Mouse (Mus musculus) activated CD4-positive, CD25-positive, alpha-beta regulatory T cell, adult 4 months (primary cell): Measurements from ENCODE around the gene Armc9. TPM values are rescaled to one million over a fixed set of nuclear protein-coding genes. Genes with fewer than 3 reads are reported as not detected.

Source experiments
- ATAC-seq: one replicate; pipeline ENCODE4 v1.8.0; 2017
- polyA plus RNA-seq, 2 experiments: library from polyadenylated mRNA; unstranded; fragments of 100-300 nt; shearing (Covaris generic); gene quantifications; one replicate each; pipeline ENCODE4 v1.2.1; 2017

Armc9 gene
- 1 to 10 TPM; 3.8 to 7.7 TPM for polyA plus RNA-seq

DNA sequence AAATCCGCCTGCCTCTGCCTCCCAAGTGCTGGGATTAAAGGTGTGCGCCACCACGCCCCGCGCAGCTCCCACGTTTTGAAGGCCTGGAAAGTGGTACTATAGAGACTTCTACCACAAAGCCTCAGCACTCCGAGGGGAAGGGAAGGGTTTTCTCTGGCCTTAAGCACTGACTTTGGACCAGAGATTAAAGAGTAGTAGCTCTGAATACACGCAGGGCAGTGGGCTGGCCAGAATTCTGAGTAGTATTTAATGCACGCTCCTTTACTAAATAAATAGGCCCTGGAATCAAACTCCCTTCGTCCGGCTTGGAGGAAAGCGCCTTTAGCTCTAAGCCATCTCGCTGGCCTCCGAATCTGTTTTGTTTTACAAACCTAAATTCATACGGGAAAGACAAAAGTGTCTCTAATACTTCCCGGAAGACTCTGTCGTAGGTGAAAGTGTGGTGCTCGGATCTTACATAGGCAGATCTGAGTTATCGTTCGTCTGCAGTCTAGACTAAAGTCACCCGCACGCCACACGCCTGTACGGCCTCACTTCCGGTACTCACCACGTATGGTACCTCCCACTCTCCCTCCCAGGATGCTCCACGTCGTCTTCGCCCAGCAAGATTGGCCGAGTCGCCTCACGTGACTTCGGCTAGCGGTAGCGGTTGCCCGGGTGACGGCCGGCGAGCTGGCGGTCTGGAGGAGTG, at the start of gene Armc9:
Armc9 (plus strand) TSS at position 648 of the 691 bp plus-strand sequence.
- peak; percentile 100 for ATAC-seq

- ATAC-seq: no peak
Observed at GRCm38 (mm10) chr1:86105054-86105453, 49.5 kb upstream of the Armc9 start.

DNA sequence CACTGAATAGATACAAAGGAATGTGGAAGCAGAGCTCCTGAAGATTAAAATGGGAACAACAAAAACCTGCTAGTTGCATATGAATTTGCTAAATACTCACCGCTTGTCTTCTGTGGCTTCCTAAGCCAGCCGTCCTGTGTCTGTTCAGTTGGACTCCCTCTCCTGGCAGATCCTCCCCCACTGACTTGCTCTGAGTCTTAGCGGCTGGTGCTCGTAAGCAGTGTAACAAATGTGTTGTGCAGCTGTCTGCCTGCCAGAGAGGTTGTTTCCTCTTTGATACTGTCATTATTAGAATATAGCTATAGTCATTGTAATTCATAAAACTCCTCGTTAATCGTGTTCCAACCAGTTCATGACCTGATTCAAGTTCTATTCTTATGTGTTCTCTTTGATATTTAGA, 42.8 kb upstream of the Armc9 start, which contains the start of gene Htr2b:
Htr2b (minus strand) TSS at position 192 of the 400 bp plus-strand sequence.
- ATAC-seq: no peak

- ATAC-seq: no peak
Observed at GRCm38 (mm10) chr1:86114141-86114540, 40.4 kb upstream of the Armc9 start.

DNA sequence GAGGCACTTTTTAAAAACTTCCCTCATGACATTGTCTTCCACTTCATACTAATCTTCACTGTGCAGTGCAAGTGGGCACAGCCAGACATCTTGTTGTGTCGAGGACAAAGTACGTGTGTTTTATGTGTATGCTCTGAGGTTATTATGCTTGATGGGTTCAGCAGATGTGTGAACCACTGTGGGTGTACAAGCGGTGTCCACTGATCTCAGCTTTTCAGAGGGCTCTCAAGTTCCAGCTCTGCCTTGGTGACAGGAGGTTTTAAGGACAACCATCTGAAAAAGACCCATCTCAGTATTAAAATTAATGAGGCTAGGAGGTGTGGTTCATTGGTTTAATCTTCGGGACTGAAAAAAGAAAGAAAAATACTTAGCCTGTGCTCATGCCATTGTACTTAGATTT, 35.0 kb upstream of the Armc9 start:
- no peak for ATAC-seq

DNA sequence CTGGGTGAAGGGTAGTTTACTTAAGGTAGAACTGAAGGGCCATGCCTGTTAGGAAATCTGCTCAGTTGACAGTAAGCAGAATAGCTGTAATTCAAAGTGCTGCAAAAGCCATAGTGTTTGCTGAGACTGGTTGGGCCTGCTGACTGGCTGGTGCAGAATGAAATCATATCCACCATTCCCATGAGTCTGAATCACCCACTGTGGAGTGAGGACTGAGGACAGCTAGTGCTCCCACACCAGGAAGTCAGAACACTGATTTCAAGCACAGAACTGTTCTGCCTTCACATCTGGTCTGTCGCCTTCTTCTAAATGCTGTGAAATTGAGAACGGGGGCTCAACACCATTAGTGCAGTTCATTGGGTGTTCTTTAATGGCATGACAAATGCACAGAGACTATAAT, 28.5 kb upstream of the Armc9 start:
- ATAC-seq: no peak

GRCm38 (mm10) chr1:86133337-86133736, 21.2 kb upstream of the Armc9 start, which contains the start of gene Gm21972:
Gm21972 (plus strand) TSS chr1:86133637.
- ATAC-seq: no peak

DNA sequence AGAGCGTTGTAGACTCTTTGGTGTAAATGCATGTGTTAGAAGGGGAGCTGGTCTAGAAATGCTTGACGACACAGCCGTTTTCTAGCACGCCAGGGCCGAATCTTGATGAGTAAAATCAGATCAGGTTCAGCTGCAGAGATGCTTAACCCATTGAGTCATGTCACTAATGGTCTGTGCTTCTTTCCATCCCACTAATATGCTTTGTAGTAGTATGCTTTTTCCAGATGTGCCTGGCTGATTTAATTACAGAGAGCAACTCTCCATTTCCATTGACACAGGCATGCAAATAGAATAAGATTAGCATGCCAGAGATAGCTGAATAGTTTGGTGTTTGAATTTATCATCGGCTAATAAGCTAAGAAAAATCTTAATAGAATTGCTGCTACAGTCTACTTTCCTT, 19.3 kb upstream of the Armc9 start:
- no peak for ATAC-seq

DNA sequence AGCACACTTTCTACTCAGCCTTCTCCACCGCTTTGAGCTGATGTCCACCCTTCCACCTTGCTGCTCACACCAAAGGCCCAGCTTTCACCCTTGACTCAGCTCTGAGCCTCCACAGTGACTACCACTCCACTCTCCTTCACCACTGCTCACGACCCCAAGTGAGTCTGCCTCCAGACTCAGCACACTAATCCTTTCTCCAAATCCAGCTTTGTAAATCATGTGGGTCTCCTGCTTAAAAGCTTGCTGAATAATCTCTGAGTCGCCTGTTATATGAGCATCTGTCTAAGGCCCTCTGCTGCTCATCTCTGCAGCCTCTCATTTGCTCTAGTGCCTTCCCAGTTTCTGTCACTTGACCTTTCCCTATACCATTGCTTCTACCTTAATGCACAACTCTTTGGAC, 13.5 kb upstream of the Armc9 start:
- no peak for ATAC-seq

DNA sequence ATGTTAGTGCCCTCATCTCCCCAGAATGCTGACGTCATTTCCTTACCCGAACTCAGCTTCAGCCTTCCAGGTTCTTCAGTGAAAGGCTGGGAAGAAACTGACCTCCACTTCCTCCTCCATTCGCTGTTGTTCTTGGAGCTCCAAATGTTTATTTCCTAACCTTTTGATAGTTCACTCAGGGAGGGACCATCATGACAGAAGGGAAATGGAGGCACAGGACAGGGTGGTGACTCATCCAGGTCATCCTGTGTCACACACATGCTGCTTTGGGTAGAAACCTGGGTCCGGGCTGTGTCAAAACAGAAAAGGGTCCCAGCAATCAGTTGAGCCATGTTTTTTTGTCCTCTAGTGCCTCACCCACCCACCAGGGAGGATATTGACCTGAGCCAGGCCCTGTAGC, 11.4 kb upstream of the Armc9 start:
- ATAC-seq: no peak

DNA sequence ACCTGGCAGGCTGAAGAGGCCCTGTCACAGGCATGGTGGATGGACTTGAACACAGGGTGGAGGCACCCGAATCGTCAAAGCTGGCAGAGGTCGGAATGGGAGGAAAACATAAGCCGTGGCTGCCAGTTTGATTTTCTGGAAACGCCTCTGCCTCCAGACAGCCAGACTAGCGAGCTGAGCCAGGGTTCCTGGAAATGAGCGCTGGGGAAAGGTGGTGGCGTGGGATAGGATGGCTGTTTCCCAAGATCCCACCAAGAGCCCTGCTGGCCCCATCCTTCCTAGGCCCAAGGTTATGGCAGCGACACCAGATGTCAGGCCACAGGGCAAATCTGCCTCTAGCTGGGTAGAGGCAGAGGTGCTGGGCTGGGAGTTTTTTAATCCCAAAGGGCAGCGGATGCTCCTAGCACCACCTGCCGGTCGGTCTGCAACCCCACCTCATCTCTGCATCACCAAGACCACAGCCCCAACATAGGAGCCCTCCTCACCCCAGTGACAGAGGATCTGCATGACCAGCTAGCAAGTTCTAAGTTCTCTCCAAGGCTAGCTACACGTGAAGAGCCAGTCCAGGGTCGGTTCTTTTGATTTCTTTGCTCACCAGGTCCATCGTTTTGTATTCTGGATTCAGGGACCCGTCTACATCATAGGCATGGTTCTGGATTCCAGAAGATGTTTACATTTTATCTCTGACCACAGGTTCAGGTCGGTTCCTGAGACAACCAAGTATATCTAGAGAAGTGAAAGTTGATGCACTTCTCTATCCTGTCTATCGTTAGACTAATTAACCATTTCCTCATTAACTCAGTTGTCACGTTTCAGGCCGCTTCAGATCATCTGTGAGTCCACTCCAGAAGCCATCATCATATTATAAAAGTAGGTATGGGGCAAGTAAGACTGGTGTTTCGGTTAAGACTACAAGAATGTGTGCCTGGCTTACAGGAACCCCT, 10.3 kb upstream of the Armc9 start:
- no peak for ATAC-seq

DNA sequence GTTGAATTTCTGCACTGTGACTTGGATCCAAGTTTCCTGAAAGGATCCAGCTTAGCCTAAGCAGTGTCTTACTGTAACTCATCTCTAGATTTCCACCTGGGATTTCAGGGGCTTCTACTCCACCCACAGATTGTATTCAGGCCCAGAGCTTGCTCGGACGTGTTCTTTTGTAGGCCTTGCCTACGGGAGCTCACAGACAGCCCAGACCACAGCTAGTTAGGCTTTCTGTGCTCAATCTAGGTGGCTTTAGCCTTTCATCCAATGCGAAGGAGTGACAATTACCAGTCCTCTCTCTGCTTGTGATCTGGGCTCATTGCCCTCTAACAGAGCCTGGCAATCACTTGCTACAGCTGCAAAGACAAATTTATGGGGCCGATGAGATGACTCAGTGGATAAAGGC, 8.3 kb upstream of the Armc9 start:
- no peak for ATAC-seq

DNA sequence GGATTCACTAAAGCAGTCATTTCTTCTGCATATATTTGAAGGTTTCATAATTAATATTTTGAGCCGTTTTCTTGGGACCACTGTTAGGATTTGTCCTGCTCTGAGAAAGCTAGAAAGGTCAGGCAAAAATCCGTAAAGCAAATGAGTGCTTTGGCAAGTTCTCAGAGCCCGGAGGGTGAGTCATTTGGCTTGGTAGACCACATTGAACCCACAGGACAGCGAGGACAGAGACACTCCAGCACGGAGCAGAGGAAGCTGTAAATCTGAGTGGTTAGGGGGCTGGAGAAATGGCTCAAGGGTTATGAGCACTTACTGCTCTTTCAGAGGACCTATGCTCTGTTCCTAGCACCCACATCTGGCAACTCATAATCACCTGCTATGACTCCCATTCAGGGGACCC, 7.0 kb upstream of the Armc9 start:
- no peak for ATAC-seq

DNA sequence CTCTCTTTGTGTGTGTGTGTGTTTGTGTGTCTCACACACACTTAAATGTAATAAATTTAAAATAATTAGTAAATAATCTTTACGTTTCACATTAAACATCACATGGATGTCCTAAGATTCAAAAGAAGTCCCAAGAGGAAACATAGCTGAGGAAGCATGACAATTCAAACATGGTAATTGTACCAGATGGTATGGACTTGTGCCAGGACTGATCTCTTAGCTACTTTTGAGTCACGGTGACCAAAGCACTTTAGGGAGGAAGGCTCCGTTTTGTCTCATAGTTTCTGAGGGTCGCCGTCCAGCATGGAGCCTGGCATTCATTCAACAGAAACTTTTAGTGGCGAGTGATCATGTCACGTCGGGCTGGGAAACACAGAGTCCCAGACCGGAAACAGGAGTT, 6.4 kb upstream of the Armc9 start:
- ATAC-seq: no peak

DNA sequence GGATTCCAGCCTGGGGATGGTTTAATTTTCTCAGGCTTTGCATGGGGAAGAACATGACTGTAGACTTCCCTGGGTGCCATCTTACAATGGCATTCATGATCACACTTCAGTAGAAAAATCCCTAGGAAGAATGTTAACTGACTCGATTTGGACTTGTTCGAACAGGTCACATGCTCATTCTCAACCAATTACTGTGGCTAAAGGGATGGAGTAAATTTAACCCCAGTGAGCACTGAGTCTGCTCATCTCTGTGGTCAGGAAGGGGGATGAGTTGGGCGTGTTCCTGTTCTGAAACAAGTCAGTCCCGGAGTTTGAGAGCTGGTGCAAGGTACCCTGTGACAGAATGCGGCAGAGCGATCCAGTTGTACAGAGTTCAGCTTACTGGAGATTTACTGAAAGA, 3.7 kb upstream of the Armc9 start:
- no peak for ATAC-seq

- ATAC-seq: no peak
Observed at GRCm38 (mm10) chr1:86151376-86151775, 3.2 kb upstream of the Armc9 start.

DNA sequence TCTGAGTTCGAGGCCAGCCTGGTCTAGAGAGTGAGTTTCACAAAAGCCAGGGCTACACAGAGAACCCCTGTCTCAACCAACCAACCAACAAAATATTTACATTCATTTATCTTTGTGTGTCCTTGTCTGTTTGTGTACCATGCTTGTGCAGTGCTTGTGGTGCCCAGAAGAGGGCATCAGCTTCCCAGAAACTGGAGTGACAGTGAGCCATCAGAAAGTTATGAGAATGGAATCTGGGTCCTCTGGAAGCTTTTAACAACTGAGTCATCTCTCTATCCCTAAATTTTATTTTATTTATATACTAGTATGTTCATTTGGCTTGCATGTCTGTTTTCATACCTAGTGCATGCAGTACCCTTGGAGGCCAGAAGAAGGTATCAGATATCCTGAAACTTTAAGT, 2.0 kb upstream of the Armc9 start:
- no peak for ATAC-seq

DNA sequence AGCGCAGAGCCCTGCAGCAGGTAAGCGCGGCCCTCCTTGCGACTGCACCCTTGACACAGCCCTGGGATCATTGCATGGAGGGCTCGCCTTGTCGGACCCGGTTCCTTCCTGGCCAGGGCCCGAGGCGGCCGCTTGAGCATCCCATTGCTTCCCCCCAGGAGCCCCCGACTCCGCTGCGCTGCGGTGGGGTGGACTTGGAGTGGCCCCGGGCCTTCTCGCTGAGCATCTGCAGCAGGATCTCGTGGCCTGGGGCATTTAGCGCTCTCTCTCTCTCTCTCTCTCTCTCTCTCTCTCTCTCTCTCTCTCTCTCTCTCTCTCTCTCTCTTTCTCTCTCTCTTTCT, 214 bp downstream of the Armc9 start:
- ATAC-seq: no peak

DNA sequence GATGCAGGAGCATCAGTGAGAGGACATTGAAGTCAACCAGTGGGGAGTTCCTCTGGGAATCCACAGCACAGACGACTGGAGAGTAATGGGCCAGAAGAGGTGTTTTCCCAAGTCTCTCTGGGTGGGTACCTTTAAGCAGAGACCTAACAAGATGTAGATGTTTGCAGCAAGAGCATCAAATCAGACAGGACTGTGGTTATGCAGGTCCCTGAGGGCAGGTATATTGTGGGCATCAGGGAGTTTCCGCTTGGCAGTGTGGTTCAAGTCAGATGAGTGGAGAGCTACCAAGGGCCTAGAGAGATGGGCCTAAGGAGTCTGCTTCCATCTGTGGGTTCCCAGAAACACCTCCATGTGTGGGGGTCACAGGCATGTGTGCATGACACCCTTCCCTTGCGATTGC, 1.5 kb downstream of the Armc9 start:
- ATAC-seq: no peak

DNA sequence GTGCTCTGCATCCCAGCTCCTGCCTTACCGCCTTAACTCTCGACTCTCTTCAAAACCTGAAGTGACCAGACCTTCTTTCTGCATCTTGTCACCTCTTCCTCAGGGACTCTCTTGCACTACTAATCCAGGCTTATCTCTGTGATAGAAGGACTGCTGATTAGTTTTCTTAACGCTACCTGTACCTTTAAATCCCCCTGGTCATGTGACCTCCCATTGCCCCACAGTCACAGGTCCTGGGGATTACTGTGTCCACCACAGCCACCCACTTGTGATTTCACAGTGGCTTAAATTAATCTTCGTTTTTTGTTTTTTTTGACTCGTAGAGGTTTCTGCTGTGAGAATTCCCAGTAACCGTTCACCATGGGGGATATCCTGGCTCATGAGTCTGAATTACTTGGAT, 2.0 kb downstream of the Armc9 start:
- ATAC-seq: no peak

- ATAC-seq: no peak
Observed at GRCm38 (mm10) chr1:86160059-86160458, 5.5 kb downstream of the Armc9 start.

DNA sequence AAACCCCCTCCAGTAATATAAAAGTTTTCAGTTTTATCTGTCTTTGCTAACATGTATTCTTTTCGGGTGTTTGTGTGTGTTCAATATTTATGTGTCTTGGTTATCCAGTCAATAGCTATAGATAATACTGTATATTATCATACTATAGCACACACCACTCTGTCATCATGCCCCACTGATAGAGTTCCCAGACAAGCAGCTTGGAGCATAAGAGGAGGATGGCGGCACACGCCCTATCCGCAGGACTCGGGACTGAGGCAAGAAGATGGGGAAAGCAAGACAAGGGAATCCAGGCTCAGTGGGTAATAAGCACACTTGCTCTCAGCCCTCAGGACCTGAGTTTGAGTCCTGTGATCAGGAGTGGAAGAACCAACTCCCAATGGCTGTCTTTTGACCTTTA, 5.9 kb downstream of the Armc9 start:
- ATAC-seq: no peak

GRCm38 (mm10) chr1:86161061-86161460, 6.5 kb downstream of the Armc9 start:
- no peak for ATAC-seq

GRCm38 (mm10) chr1:86174602-86175001, 20.0 kb downstream of the Armc9 start:
- no peak for ATAC-seq
